Mouse (Mus musculus) myocyte (in vitro differentiated cells): ENCODE measurements at regions not wholly inside any gene's neighbourhood (a gene's known extent, or its start where the extent isn't known, plus 50 kb on each side); places are given as distances from the start of the nearest gene placed in this dataset.

ENCODE experiments used
- CEBPB ChIP-seq: IDR thresholded peaks from 2 replicates; pipeline ENCODE4 v1.6.1; 2011; ENCODE audit warnings: mild to moderate bottlenecking, moderate library complexity; ENCODE audit not compliant: poor library complexity, insufficient read depth, severe bottlenecking
- E2F4 ChIP-seq: IDR thresholded peaks from one replicate; pipeline ENCODE4 v1.6.1; 2011; ENCODE audit warnings: mild to moderate bottlenecking, control low read depth, moderate library complexity; ENCODE audit not compliant: insufficient read depth
- MAX ChIP-seq: IDR thresholded peaks from one replicate; pipeline ENCODE4 v1.6.1; 2011; ENCODE audit warnings: low read depth, mild to moderate bottlenecking, control low read depth
- MYOG ChIP-seq, 3 experiments: IDR thresholded peaks; one replicate each; pipeline ENCODE4 v1.6.1; 2011; ENCODE audit warnings: control low read depth in 2 of 3, low read depth in 2 of 3, mild to moderate bottlenecking in 2 of 3; ENCODE audit not compliant: insufficient read length in 2 of 3, control insufficient read depth in 1 of 3, insufficient read depth in 1 of 3
- POLR2A ChIP-seq: IDR thresholded peaks from one replicate; pipeline ENCODE4 v1.6.1; 2011; ENCODE audit warnings: low read depth, mild to moderate bottlenecking, control low read depth, moderate library complexity; ENCODE audit not compliant: insufficient read length
- POLR2AphosphoS2 ChIP-seq: IDR thresholded peaks from one replicate; pipeline ENCODE4 v1.6.1; 2011; ENCODE audit warnings: low read depth, control low read depth; ENCODE audit not compliant: insufficient read length
- REST ChIP-seq: IDR thresholded peaks from one replicate; pipeline ENCODE4 v1.6.1; 2011; ENCODE audit warnings: mild to moderate bottlenecking, control low read depth, moderate library complexity; ENCODE audit not compliant: insufficient read depth, insufficient read length
- SRF ChIP-seq: IDR thresholded peaks from one replicate; pipeline ENCODE4 v1.6.1; 2011; ENCODE audit warnings: low read depth; ENCODE audit not compliant: control insufficient read depth, insufficient read length
- TCF12 ChIP-seq: IDR thresholded peaks from one replicate; pipeline ENCODE4 v1.6.1; 2011; ENCODE audit warnings: mild to moderate bottlenecking, control low read depth; ENCODE audit not compliant: poor library complexity, insufficient read depth, severe bottlenecking
- TCF3 ChIP-seq: IDR thresholded peaks from one replicate; pipeline ENCODE4 v1.6.1; 2011; ENCODE audit warnings: low read depth, control low read depth; ENCODE audit not compliant: insufficient read length
- USF1 ChIP-seq: IDR thresholded peaks from one replicate; pipeline ENCODE4 v1.6.1; 2011; ENCODE audit warnings: low read depth, mild to moderate bottlenecking, control low read depth, moderate library complexity

DNA sequence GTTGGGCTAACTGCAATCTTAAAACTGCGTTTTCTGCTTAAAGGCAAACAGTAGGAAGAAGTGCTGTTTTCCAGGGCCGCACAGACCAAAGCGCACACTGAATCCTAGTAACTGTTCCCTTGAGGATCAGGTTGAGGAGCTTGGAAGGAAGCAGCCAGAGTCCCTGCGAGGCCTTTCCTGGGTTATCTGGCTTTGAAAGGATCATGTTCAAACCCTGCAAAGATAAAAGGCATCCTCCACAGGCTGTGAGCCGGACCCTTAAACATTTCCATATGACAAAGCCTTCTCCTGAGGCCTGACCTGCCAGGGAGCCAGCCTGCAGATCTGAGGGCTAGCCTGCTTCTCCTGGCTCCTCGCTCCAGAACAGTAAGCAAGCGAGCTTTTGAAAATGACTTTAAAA, 56.7 kb upstream of the Irx2 start:
- no peak for TF ChIP-seq TCF3
- TF ChIP-seq POLR2A, result no peak
- TF ChIP-seq POLR2AphosphoS2, result no peak
- no peak for TF ChIP-seq USF1
- TF ChIP-seq E2F4, result no peak
- no peak for TF ChIP-seq MYOG (IDR thresholded peaks at IDR 0.05; ENCODE audit: control insufficient read depth in 1 of 3, insufficient read depth in 1 of 3, insufficient read length in 2 of 3, low read depth in 2 of 3)
- TF ChIP-seq SRF, result no peak
- no peak for TF ChIP-seq CEBPB
- TF ChIP-seq REST, result no peak
- TF ChIP-seq TCF12, result no peak
- TF ChIP-seq MAX, result no peak
